Mouse (Mus musculus) erythroblast, embryonic 14.5 days (primary cell): ENCODE measurements around the gene Slc7a9.

Source experiments
- GATA1 ChIP-seq: IDR thresholded peaks from 2 replicates; pipeline ENCODE4 v1.6.1; 2012; ENCODE audit warnings: low read length, inconsistent platforms, mixed read lengths
- TAL1 ChIP-seq: IDR thresholded peaks from 3 replicates; pipeline ENCODE4 v1.6.1; 2012; ENCODE audit warnings: low read length, inconsistent platforms, mixed read lengths

DNA sequence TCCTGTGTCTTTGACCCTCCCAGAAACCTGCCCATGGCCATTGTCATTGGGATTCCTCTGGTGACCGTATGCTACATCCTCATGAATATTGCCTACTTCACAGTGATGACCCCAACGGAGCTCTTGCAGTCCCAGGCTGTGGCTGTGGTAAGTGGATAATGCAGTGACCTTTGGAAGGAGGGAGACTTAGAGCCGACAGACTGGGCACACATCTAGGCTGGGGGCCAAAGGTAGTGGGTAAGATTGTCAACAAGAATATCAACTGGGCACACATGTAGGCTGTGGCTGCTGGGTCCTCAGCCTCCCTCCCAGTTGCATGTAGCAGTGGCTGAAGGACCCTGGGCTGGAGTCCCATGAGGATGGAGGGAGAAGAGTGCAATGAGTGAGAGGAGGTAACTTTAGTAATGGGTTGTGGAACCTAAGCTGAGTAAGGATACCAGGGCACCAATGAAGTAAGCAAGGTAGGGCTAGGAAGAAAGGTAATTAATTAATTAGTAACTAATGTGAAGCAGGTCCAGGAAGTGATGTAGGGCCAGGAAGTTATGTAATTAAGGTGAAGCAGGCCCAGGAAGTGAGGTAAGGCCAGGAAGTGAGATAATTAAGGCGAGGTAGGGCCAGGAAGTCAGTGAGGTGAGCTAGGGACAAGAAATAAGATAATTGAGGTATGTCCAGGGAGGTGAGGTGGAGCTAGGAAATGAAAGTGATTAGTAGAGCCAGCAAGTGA, 7.7 kb downstream of the Slc7a9 start:
- TF ChIP-seq TAL1, result no peak
- no peak for TF ChIP-seq GATA1
